Mouse (Mus musculus): ENCODE data around the gene Ncaph.
"Not testable (repeated sequence)": the region's sequence is repeated elsewhere in the genome, so short reads cannot be mapped to it uniquely, and the experiment has no call there.

The Ncaph gene

GRCm38 (mm10) chr2:127133621-127134461 lies at the start of gene Ncaph:
Ncaph (minus strand) TSS chr2:127133954.
- peak; percentile 94 for DNase-seq (ENCODE audit: low spot score)

GRCm38 (mm10) chr2:127182598-127183381 lies 49.0 kb upstream of the Ncaph start:
- peak; percentile 53 for DNase-seq (ENCODE audit: low spot score)

GRCm38 (mm10) chr2:127166261-127166660 lies 32.5 kb upstream of the Ncaph start:
- DNase-seq (ENCODE audit: low spot score), result not testable (repeated sequence)

- no peak for DNase-seq (ENCODE audit: low spot score)
These were observed 31.9 kb upstream of the Ncaph start for GRCm38 (mm10) chr2:127165675-127166074.

GRCm38 (mm10) chr2:127145699-127146098 lies 11.9 kb upstream of the Ncaph start:
- no peak for DNase-seq (ENCODE audit: low spot score)

GRCm38 (mm10) chr2:127143158-127144063 lies 9.7 kb upstream of the Ncaph start, which contains the start of gene Itpripl1:
Itpripl1 (minus strand) TSS chr2:127143442.
- peak; percentile 52 for DNase-seq (ENCODE audit: low spot score)

GRCm38 (mm10) chr2:127142577-127143157 lies 8.9 kb upstream of the Ncaph start:
- DNase-seq (ENCODE audit: low spot score), result no peak

GRCm38 (mm10) chr2:127142031-127142430 lies 8.3 kb upstream of the Ncaph start:
- DNase-seq (ENCODE audit: low spot score), result no peak

GRCm38 (mm10) chr2:127140011-127140410 lies 6.3 kb upstream of the Ncaph start:
- DNase-seq (ENCODE audit: low spot score), result no peak

GRCm38 (mm10) chr2:127139605-127140004 lies 5.9 kb upstream of the Ncaph start:
- no peak for DNase-seq (ENCODE audit: low spot score)

GRCm38 (mm10) chr2:127139094-127139493 lies 5.3 kb upstream of the Ncaph start:
- DNase-seq (ENCODE audit: low spot score), result no peak

- DNase-seq (ENCODE audit: low spot score), result no peak
These were observed 4.7 kb upstream of the Ncaph start for GRCm38 (mm10) chr2:127138449-127138848.

GRCm38 (mm10) chr2:127137838-127138420 lies 4.2 kb upstream of the Ncaph start:
- DNase-seq (ENCODE audit: low spot score), result no peak

GRCm38 (mm10) chr2:127136979-127137378 lies 3.2 kb upstream of the Ncaph start:
- DNase-seq (ENCODE audit: low spot score), result no peak

- DNase-seq (ENCODE audit: low spot score), result not testable (repeated sequence)
These were observed 1.5 kb upstream of the Ncaph start for GRCm38 (mm10) chr2:127135255-127135654.

- DNase-seq (ENCODE audit: low spot score), result no peak
These were observed 2.4 kb downstream of the Ncaph start for GRCm38 (mm10) chr2:127131353-127131752.

GRCm38 (mm10) chr2:127128926-127129325 lies 4.8 kb downstream of the Ncaph start:
- no peak for DNase-seq (ENCODE audit: low spot score)

- DNase-seq (ENCODE audit: low spot score), result no peak
These were observed 12.0 kb downstream of the Ncaph start for GRCm38 (mm10) chr2:127121591-127122235.

- no peak for DNase-seq (ENCODE audit: low spot score)
These were observed 24.8 kb downstream of the Ncaph start for GRCm38 (mm10) chr2:127108986-127109385.

- DNase-seq (ENCODE audit: low spot score), result no peak
These were observed 41.8 kb downstream of the Ncaph start for GRCm38 (mm10) chr2:127092000-127092399.

- DNase-seq (ENCODE audit: low spot score), result not testable (repeated sequence)
These were observed 43.6 kb downstream of the Ncaph start for GRCm38 (mm10) chr2:127090151-127090550.

Data from ovary, postnatal 14 days (tissue).